Mouse (Mus musculus): ENCODE results near the gene Tle3.

DNA sequence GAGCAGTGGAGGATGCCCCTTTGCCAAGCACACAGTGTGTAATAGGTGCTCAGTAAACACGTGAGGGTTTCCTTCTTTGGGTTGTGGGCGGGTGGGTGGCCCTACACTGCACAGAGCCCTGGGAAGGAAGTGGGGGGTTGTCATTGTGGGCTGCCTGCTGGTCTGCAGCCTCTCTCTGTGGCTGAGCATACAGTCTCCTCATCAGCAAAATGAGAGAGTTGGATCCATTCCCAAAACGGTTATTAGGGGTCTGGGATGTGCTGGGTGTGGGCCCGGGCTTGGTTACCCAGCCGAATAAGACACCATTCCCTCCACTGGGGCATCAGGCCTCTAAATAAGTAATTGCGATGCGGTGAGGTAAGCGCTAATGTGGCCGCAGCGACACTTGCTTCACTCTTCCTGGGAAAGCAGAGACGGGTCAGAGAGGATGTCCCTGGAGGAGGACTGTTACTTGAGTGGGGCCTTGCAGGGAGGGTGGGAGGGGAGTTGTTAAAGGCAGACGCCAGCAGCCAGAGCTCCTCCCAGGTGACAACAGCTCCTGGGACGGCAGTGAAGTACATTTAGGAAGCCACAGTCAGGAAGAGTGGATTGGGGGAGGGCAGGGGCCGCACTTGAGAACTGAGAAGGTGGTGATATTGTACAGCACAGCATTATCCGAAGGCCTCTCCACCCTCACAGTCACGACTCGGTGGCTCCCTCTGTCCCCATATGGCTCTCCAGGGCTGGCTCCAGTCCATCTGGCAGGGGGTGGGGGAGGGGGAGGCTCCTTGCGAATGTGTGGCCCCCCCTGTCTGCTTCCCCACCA, 8.3 kb downstream of the Tle3 start:
- no peak for TF ChIP-seq CTCF (IDR thresholded peaks at IDR 0.05; ENCODE audit: low read depth, low read length)
- TF ChIP-seq TAL1 (conservative IDR thresholded peaks at IDR 0.05; ENCODE audit: low read depth, low read length), result no peak

Data from G1E (cell line).